Mouse (Mus musculus) neural tube, embryonic 10.5 days (tissue): ENCODE measurements around the gene Srrm2.

Experiments
- DNase-seq: peaks from one replicate; pipeline ENCODE4 v3.0.0-alpha.2; 2017; ENCODE audit warnings: low spot score; ENCODE audit errors: extremely low spot score

Gene Srrm2

DNA sequence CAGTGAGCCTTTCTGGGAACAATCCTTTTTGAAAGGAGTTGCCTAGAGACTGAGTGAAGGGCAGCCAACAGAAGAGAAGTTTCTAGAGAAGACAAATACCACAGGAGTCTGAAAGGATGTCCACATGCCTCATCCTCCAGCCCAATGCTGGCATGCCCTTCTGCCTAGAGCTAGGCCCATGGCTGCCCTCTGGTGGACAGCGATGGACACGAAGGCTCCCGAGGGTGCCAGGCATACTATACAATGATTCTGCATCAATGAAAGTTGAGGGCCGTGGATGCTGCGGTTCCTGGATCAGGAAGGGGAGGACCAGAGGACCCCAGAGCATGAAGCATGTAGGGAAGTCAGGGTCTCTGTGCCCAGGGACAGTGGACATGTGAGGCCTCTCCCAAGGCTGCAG, 63.0 kb downstream of the Srrm2 start:
- peak; percentile 42 for DNase-seq

DNA sequence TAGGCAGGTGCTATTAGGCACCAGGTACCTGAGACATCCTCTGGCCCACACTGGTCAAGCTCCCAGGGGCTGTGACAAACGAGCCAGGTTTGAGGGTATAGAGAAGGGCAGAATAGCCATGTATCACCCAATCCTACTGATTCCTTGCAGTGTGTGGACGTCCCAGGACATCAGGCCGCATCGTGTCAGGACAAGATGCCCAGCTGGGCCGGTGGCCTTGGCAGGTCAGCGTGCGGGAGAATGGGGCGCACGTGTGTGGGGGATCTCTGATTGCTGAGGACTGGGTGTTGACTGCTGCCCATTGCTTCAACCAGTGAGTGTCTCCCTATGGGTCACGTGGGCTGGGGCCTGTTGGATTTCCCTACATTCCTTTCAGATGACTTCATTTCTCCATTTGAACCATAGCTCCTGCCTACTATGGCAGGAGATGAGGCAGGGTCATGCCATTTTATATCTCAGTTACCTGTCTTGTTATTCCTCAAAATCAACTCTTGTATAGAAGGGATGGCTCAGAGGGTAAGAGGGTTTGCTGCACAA, 64.0 kb downstream of the Srrm2 start:
- DNase-seq: no peak

DNA sequence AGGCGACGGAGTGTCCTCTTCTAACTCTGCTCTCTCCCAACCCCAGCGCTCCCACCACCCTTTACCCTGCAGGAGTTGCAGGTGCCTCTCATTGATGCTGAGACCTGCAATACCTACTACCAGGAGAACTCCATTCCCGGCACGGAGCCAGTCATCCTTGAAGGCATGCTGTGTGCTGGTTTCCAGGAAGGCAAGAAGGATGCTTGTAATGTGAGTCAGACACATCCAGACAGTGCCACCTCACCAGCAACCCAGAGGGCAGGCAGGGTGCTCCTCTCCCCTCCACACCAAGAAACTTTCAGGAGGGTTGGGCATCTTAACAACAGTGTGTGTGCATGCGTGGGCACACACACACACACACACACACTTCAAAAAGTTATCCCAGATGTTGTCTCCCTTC, 66.9 kb downstream of the Srrm2 start:
- DNase-seq: no peak

DNA sequence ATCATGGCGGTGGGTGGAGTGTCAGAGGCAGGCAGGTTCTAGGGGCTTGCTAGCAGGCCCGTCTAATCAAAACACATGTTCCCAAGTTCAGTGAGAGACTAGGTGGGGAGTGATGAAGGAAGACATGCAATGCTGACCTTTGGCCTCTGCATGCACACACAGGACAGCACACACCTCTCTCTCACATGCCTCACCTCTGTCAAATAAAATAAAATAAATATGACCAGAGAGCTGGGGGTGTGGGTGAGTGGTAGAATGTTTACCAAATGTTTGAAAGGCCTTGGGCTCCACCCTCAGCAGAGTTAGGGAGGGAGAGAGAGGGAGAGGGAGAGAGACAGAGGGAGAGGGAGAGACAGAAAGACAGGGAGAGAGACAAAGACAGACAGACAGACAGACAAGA, 67.6 kb downstream of the Srrm2 start:
- DNase-seq: no peak

DNA sequence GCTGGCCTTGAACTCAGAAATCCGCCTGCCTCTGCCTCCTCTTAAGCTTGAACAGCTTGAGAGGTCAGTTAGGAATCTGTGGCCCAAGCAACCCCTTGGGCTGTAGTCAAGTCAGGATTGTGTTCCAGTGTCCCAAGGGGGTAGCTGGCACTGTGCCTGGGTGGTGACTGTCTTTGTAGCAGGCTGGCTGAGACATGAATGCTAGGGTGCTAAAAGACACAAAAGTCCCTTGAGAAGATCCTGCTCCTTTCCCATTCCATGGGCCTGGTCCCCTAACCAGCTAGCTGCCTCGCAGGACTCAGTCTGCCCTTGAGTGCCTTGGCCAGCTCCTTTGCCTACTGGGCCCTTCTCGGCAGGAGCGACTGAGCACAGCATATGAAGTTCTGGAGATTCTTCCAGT, 72.6 kb downstream of the Srrm2 start:
- DNase-seq: no peak

DNA sequence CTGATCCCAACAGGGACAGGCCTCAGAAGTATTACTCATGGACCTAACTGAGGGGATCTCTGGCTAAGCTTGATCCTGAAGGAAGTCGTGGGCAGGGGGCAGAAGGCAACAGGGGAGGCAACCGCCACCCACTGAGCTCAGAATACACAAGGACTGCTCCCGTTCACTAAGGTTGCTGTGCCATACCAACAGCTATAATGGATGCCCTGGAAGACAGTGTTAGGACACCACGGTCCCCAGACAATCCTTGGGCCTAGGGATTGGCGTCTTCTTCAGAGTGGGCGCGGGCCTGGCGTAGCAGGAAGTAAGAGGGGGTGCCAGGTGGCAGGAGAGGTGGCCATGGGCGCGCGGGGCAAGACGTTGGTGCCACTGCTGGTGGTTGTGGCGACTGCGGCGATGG, 77.4 kb downstream of the Srrm2 start, which contains the start of gene Prss21:
Prss21 (plus strand) TSS at position 301 of the 400 bp plus-strand sequence.
- no peak for DNase-seq

DNA sequence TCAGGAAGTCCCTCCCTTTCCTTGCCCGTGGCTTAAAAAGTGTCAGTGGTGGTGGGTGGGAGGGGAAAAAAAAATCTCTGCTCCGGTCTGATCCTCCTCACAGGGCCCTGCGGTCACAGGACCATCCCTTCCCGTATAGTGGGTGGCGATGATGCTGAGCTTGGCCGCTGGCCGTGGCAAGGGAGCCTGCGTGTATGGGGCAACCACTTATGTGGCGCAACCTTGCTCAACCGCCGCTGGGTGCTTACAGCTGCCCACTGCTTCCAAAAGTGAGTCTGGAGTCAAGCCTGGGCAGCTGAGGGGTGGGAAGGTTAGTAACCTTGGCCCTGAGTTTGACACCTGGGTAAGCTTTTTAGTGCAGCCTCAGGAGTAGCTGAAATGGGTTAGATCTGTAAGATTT, 78.2 kb downstream of the Srrm2 start:
- DNase-seq: no peak
